Mouse (Mus musculus) lung, embryonic 14.5 days (tissue): ENCODE data around the gene Ncln. TPM values are rescaled to one million over a fixed set of nuclear protein-coding genes. Genes with fewer than 3 reads are reported as not detected.

Source experiments
- ATAC-seq: fragments of 200-750 bp; cut with Nextera tagmentation; 2 replicates; pipeline ENCODE4 v1.8.0; 2017; ENCODE audit warnings: mild to moderate bottlenecking, moderate TSS enrichment, moderate library complexity; ENCODE audit not compliant: insufficient read depth
- DNase-seq: peaks from one replicate; pipeline ENCODE4 v3.0.0-alpha.2; 2015
- H3K27ac ChIP-seq: fragments of 300-500 bp; sonication (generic); 2 replicates; pipeline ENCODE4 v1.5.1; 2014; ENCODE audit warnings: low read depth, mild to moderate bottlenecking, moderate library complexity
- H3K27me3 ChIP-seq: fragments of 300-500 bp; sonication (generic); 2 replicates; pipeline ENCODE4 v1.6.1; 2014; ENCODE audit warnings: low read length, control low read depth; ENCODE audit not compliant: insufficient read depth
- H3K36me3 ChIP-seq: fragments of 300-500 bp; sonication (generic); 2 replicates; pipeline ENCODE4 v1.6.1; 2014; ENCODE audit warnings: control low read depth; ENCODE audit not compliant: insufficient read depth
- H3K4me1 ChIP-seq: fragments of 300-500 bp; sonication (generic); 2 replicates; pipeline ENCODE4 v1.6.1; 2014; ENCODE audit warnings: antibody characterized with exemption, control low read depth; ENCODE audit not compliant: insufficient read depth
- H3K4me2 ChIP-seq: fragments of 300-500 bp; sonication (generic); 2 replicates; pipeline ENCODE4 v1.6.1; 2014; ENCODE audit warnings: mild to moderate bottlenecking
- H3K4me3 ChIP-seq: fragments of 300-500 bp; sonication (generic); 2 replicates; pipeline ENCODE4 v1.5.1; 2014; ENCODE audit warnings: low read depth, low read length
- H3K9ac ChIP-seq: fragments of 300-500 bp; sonication (generic); 2 replicates; pipeline ENCODE4 v1.6.1; 2014
- H3K9me3 ChIP-seq: fragments of 300-500 bp; sonication (generic); 2 replicates; pipeline ENCODE4 v1.6.1; 2016; ENCODE audit warnings: low read depth, low read length, control low read depth
- CTCF ChIP-seq: IDR thresholded peaks from 2 replicates; pipeline ENCODE4 v1.5.1; 2016; ENCODE audit warnings: antibody characterized with exemption, low read depth
- WGBS: fragments of 180-500 bp; shearing (Covaris S2); extraction: QIAGEN DNeasy Blood & Tissue Kit; methylation state at CpG from one replicate; pipeline ENCODE4 v1.1.7; 2014; 5-methylcytosine and 5-hydroxymethylcytosine counted together
- polyA plus RNA-seq: library from polyadenylated mRNA; unstranded; fragments of >200 nt; fragmentation: Nextera tagmentation; extraction: Ambion mirVana; gene quantifications from 2 replicates; pipeline ENCODE4 v1.2.1, GENCODE M21; 2014

Gene Ncln
- polyA plus RNA-seq, 1 experiment from 2014 or later: 97.3 TPM

DNA sequence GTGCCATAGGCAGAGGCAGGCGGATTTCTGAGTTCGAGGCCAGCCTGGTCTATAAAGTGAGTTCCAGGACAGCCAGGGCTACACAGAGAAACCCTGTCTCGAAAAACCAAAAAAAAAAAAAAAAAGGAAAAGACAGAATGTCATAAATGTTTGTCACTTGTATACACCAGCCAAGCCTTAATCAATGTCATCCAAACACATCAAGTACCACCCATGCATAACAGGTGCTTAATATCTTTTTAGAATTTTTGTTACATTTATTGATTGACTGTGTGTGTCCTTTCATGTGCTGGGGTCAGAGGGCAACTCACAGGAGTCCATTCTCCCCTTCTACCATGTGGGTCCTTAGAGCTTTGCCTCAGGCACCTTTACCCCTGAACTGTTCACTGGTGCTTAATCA is 3.8 kb upstream of the Ncln start, which contains the start of gene S1pr4:
S1pr4 (minus strand) TSS at position 101 of the 400 bp plus-strand sequence.
- no peak for DNase-seq
- 83% methylated on average over 3 of the region's 3 CpGs for WGBS
- no peak within 1 kb of the TSS; the same call in 1 of the 2 replicates for H3K9ac ChIP-seq

DNA sequence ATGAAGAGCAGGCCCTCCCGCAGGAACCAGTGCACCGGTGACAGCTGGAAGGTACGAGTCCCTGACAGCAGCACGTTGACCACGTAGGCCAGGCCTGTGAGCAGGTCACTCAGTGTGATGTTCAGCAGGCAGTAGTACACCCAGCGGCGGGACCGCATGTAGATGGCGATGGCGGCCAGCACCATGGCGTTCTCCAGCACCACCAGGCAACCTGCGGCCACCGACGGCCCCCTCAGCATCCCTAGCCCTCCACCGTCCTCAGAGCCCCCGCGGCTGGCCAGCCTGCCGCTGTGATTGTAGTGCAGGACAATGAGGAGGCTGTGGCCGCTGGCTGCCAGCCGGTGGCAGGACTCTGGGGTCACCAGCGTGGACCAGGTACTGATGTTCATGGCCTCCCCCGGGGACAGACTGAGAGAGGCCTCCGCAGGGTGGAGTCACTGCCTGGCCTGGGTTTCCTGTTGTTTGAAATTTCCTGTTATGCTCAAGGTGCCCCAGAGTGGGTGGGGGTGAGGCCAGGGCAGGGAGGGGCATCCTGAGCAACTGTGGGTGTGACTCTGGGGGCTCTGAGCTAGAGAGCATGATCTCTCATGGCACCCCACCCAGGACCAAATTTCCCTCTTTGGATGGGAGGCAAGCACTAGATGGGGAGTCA is 3.2 kb upstream of the Ncln start:
- Histone ChIP-seq H3K4me1 (peaks cover 11% of the 10 kb centered on the region; the same call in 1 of the 2 replicates), H3K4me3 (no peak overlapping the region)

More for the DNA sequence above, 3.8 kb upstream of the Ncln start, which contains the start of gene S1pr4:
- Histone ChIP-seq H3K4me3 (no peak within 1 kb of the TSS), H3K27ac (no peak within 1 kb of the TSS), H3K4me1 (peaks cover 6% of the 10 kb centered on the region; the same call in 1 of the 2 replicates), H3K27me3 (no peaks in the 10 kb centered on the region), H3K36me3 (no peaks in the 10 kb centered on the region), H3K4me2 (0 out of 2 replicates have a peak within 1 kb of the TSS, but pooled peaks have one; percentile 23), H3K9me3 (no peaks in the 10 kb centered on the region)
- ATAC-seq: no peak
- TF ChIP-seq CTCF: no peak

DNA sequence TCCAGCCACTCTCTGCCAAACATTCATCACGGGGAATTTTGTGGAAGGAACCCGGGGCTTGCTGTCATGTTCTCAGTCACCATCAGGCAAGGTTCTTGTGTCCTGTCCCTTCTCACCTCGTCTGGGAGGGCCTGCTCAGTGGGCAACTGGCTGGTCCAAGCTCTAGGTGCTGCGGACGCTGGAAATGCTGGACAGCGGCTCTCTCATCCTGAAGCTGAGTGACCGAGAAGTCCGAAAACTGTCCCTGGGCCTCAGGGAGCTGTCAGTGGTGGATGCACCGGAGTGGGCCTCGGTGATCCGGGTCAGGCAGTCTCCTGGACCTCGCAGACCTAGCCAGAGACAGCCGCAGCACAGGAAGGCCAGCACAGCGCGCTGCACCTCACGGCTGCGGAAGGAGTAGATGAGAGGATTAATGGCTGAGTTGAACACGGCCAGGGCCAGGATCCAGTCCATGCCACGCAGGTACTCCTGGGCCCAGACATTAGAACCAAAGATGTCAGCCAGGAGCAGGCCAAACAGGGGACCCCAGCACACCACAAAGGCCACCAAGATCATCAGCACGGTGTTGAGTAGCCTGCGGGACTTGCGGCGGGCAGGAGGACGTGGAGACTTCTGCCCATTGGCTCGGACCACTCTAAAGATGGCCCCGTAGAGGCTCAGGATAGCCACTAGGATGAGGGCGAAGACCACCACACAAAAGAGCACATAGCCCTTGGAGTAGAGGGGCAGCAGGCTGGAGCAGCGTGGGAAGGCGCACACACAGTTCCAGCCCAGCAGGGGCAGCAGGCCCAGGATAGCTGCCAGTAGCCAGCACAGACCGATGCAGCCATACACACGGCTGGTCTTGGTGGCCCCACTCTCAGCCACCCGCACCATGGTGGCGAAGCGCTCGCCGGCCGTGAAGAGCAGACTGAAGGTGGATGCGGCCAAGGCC is 2.4 kb upstream of the Ncln start:
- no peaks in the 10 kb centered on the region for H3K9me3 ChIP-seq
- peaks cover 11% of the 10 kb centered on the region; the same call in 1 of the 2 replicates for H3K4me1 ChIP-seq
- peak overlapping the region; percentile 23; the same call in 1 of the 2 replicates for H3K4me2 ChIP-seq
- H3K27ac ChIP-seq: no peak overlapping the region
- H3K27me3 ChIP-seq: no peaks in the 10 kb centered on the region
- 80% methylated on average over 38 of the region's 38 CpGs for WGBS
- no peak overlapping the region for H3K4me3 ChIP-seq
- no peaks in the 10 kb centered on the region for H3K36me3 ChIP-seq
- no peak for ATAC-seq
- no peak for DNase-seq
- TF ChIP-seq CTCF: peak; percentile 35
- no peak overlapping the region for H3K9ac ChIP-seq

More for the DNA sequence above, 3.2 kb upstream of the Ncln start:
- Histone ChIP-seq H3K27ac (no peak overlapping the region), H3K9ac (no peak overlapping the region; the same call in 1 of the 2 replicates), H3K4me2 (0 out of 2 replicates have a peak overlapping the region, but pooled peaks have one; percentile 23), H3K9me3 (no peaks in the 10 kb centered on the region), H3K27me3 (no peaks in the 10 kb centered on the region), H3K36me3 (no peaks in the 10 kb centered on the region)
- no peak for ATAC-seq
- 58% methylated on average over 23 of the region's 23 CpGs for WGBS
- no peak for TF ChIP-seq CTCF
- peak; percentile 17 for DNase-seq

DNA sequence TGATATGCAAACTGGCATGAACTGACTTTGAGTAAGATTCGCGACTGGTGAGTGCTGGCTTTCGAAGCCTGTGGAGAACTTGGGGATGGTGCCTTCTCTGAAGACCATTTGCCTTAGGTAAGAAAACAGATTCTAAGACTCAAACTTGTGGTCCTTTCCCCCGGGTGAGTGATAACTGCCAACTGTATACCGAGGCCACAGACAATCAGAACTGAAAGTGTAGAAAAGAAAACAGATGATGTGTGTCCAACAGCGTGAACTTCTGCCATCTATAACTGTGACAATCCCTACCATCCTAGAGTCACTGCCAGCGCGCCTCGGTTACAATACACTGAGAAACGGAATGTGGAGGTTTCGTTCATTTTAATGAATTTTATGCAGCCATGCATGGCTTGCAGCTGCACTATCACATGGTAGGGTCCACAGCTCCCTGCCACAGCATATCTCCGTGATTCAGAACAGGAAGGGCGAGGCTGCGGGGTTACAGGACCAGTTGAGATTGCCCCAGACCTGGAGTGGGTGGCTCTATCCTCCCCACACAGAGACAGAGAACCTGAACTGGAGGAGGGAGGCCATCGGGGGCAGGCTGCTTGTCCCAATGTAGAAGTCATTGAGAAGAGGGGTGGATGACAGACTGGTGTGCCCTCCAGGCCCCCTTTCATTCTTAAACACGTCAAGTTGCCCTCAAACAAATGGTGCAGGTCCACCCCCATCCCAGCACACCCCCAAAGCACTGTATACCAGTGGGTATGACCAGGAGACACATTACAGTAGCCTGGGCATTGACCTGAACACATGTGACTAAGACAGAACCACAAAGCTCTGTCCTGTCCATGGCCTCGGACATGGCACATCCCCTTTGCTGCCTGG is 1.4 kb upstream of the Ncln start:
- Histone ChIP-seq H3K9ac (0 out of 2 replicates have a peak overlapping the region, but pooled peaks have one; percentile 40), H3K27me3 (no peaks in the 10 kb centered on the region), H3K36me3 (peaks cover 9% of the 10 kb centered on the region), H3K4me2 (peak overlapping the region; percentile 58), H3K27ac (no peak overlapping the region), H3K9me3 (no peaks in the 10 kb centered on the region), H3K4me1 (peaks cover 11% of the 10 kb centered on the region; the same call in 1 of the 2 replicates), H3K4me3 (0 out of 2 replicates have a peak overlapping the region, but pooled peaks have one; percentile 77)
- DNase-seq: no peak
- no peak for ATAC-seq
- 81% methylated on average over 17 of the region's 17 CpGs for WGBS
- TF ChIP-seq CTCF: no peak

DNA sequence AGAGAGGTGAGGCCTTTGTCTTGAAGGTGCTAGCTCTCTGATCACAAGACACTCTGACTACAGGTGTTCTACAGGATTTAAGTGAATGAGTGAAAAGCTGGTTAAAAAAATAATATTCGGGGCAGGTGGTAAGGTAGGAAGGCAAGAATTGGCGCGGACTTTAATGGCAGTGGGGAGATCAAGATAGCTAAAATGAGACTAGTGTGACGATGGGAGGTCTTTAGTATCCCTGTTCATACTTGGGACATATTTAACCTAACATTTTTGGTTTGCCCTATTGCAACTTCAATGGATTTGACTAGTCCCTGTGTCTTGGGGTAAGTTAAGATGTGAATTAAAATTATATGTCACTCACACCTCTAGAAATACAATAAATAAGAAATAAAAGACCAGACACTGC is 777 bp upstream of the Ncln start:
- no peak for TF ChIP-seq CTCF
- peaks cover 16% of the 10 kb centered on the region for H3K36me3 ChIP-seq
- peaks cover 11% of the 10 kb centered on the region; the same call in 1 of the 2 replicates for H3K4me1 ChIP-seq
- H3K9ac ChIP-seq: peak overlapping the region; percentile 40; the same call in 1 of the 2 replicates
- H3K27me3 ChIP-seq: no peaks in the 10 kb centered on the region
- H3K4me2 ChIP-seq: peak overlapping the region; percentile 58
- 37% methylated on average over 4 of the region's 4 CpGs for WGBS
- no peak for DNase-seq
- no peak for ATAC-seq
- peak overlapping the region; percentile 77 for H3K4me3 ChIP-seq
- H3K9me3 ChIP-seq: no peaks in the 10 kb centered on the region
- no peak overlapping the region for H3K27ac ChIP-seq

DNA sequence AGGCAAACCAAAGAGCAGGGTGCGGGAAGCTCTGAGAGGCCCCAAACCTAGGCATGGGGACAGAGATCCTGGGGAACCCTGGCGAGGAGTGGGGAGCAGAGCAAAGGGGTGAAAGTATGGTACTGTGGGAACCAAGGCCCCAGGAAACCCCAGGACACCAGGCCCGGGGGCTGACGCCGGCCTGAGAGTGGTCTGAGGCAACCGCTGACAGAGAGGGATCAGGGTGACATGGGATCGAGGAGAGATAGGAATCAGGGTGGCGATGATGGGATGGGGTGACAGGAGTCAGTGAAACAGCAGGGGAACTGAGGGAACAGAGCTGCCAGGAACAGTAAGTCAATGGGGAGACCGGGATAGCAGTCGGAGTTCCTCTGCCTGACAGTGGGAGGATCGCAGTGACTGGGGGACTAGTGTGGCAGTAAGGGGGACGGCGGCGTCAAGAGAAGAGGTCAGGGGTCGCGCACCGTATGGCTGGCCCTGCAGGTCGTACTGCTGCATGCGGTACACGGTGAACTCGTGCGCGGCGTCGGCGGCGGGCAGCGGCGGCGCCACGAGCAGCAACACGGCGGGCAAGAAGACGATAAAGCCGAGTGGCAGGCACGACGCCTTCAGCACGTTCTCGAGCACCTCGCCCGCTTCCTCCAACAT is 452 bp downstream of the Ncln start:
- H3K27me3 ChIP-seq: no peaks in the 10 kb centered on the region
- H3K9me3 ChIP-seq: no peaks in the 10 kb centered on the region
- H3K9ac ChIP-seq: peak overlapping the region; percentile 78
- 1% methylated on average over 41 of the region's 41 CpGs for WGBS
- H3K36me3 ChIP-seq: peaks cover 28% of the 10 kb centered on the region
- peak; percentile 28 for ATAC-seq
- DNase-seq: no peak
- peak overlapping the region; percentile 22; the same call in 1 of the 2 replicates for H3K27ac ChIP-seq
- H3K4me2 ChIP-seq: peak overlapping the region; percentile 99
- H3K4me3 ChIP-seq: peak overlapping the region; percentile 77
- no peak for TF ChIP-seq CTCF
- H3K4me1 ChIP-seq: peaks cover 11% of the 10 kb centered on the region; the same call in 1 of the 2 replicates
